Mouse (Mus musculus) kidney, postnatal 25 days (tissue): ENCODE measurements around the gene Slc51a.

Experiments used
- DNase-seq, 2 experiments: peaks; one replicate each; pipeline ENCODE4 v3.0.0; 2021; ENCODE audit warnings: mixed read lengths in 2 of 2

Slc51a gene

GRCm38 (mm10) chr16:32427506-32427905 lies 60.2 kb downstream of the Slc51a start:
- DNase-seq: peak; percentile 18 to 58
